Mouse (Mus musculus) small intestine, adult 2 months (tissue): ENCODE measurements around the gene Slc10a1.

ENCODE experiments used
- CTCF ChIP-seq: fragments of 200-500 bp; IDR thresholded peaks from 2 replicates; pipeline ENCODE4 v1.5.1; 2012; ENCODE audit warnings: low read depth, mild to moderate bottlenecking, control low read depth, inconsistent platforms, low read length, moderate library complexity, mixed read lengths; ENCODE audit not compliant: insufficient replicate concordance, insufficient read length; ENCODE audit errors: extremely low read depth
- POLR2A ChIP-seq: fragments of 200-500 bp; IDR thresholded peaks from 2 replicates; pipeline ENCODE4 v1.6.1; 2012; ENCODE audit warnings: low read depth, mild to moderate bottlenecking, control low read depth, inconsistent platforms, low read length, moderate library complexity

DNA sequence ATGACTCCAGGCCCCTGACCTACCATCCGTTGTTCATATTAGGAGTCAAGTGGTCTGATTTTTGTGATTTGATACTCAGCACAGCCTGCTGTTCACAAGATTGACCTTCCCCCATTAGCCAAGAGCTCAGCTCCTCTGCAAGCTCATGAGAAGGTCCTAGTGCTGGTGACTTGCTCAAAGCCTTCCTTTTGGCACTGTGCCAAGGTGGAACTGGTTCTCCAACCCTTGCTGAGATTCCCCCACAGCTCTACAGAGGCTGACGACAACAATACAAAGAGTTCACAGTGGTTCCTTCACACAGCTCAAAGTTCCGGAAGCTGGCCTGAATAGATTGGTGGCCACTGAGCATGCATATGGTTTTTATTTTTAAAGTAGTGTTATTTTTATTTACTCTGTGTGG lies 44.3 kb downstream of the Slc10a1 start:
- TF ChIP-seq CTCF (no peak), POLR2A (no peak)
